Mouse (Mus musculus) left cerebral cortex, adult 11 months (tissue): ENCODE results near the gene Hoxd12.

ENCODE experiments used
- DNase-seq: peaks from one replicate; pipeline ENCODE4 v3.0.0; 2022; ENCODE audit warnings: low spot score

The Hoxd12 gene

GRCm38 (mm10) chr2:74695813-74696430 lies 21.1 kb downstream of the Hoxd12 start:
- DNase-seq = no peak

GRCm38 (mm10) chr2:74696442-74697335 lies 21.9 kb downstream of the Hoxd12 start:
- DNase-seq = no peak

GRCm38 (mm10) chr2:74697567-74698121 lies 22.8 kb downstream of the Hoxd12 start, which contains the start of gene Hoxd9:
Gene Hoxd9 (plus strand): TSS chr2:74697727.
- DNase-seq = no peak

- no peak for DNase-seq
Observed at GRCm38 (mm10) chr2:74698201-74699052, 23.6 kb downstream of the Hoxd12 start.

GRCm38 (mm10) chr2:74699053-74699430 lies 24.2 kb downstream of the Hoxd12 start:
- DNase-seq = no peak

GRCm38 (mm10) chr2:74699664-74700545 lies 25.1 kb downstream of the Hoxd12 start:
- DNase-seq = no peak

GRCm38 (mm10) chr2:74700546-74701112 lies 25.8 kb downstream of the Hoxd12 start:
- no peak for DNase-seq

- peak; percentile 31 for DNase-seq
Observed at GRCm38 (mm10) chr2:74701949-74702819, 27.4 kb downstream of the Hoxd12 start.

- no peak for DNase-seq
Observed at GRCm38 (mm10) chr2:74702820-74703219, 28.0 kb downstream of the Hoxd12 start.

- no peak for DNase-seq
Observed at GRCm38 (mm10) chr2:74703317-74703716, 28.5 kb downstream of the Hoxd12 start.

- DNase-seq = no peak
Observed at GRCm38 (mm10) chr2:74703720-74704392, 29.0 kb downstream of the Hoxd12 start.

- DNase-seq = no peak
Observed at GRCm38 (mm10) chr2:74704393-74704998, 29.7 kb downstream of the Hoxd12 start, which contains the start of gene Hoxd8. Gene Hoxd8 (plus strand): TSS chr2:74704615.

GRCm38 (mm10) chr2:74704999-74705466 lies 30.2 kb downstream of the Hoxd12 start:
- no peak for DNase-seq

GRCm38 (mm10) chr2:74705467-74706089 lies 30.8 kb downstream of the Hoxd12 start:
- no peak for DNase-seq

GRCm38 (mm10) chr2:74706393-74706960 lies 31.7 kb downstream of the Hoxd12 start:
- DNase-seq = no peak

GRCm38 (mm10) chr2:74707599-74707998 lies 32.8 kb downstream of the Hoxd12 start:
- no peak for DNase-seq

GRCm38 (mm10) chr2:74708676-74709075 lies 33.9 kb downstream of the Hoxd12 start:
- DNase-seq = no peak
